Mouse (Mus musculus): ENCODE measurements at regions not wholly inside any gene's neighbourhood (a gene's known extent, or its start where the extent isn't known, plus 50 kb on each side); places are given as distances from the start of the nearest gene placed in this dataset.

DNA sequence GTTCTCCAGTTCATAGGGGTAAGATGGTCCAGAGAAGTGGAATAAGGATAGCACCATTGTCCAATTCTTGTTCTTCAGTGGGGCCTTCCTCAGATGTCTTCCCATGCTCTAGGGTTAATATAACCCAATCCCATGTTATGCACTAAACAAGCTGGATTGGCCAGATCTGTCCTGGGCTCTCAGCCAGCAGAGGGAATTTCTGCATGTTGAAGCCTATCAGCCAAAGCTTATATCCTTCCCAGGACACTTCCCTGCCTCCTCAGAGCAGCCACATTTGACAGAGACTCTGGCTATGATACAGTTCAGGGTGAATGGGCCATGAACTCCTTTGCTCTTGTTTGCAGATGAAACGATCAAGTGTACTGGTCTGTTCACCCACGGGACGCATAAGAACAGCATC is 133.6 kb downstream of the Otoa start:
- TF ChIP-seq CTCF (conservative IDR thresholded peaks at IDR 0.05; ENCODE audit: insufficient read depth, insufficient read length, low read depth, low read length) = no peak
- no peak for TF ChIP-seq POLR2A (IDR thresholded peaks at IDR 0.05; ENCODE audit: low read depth, low read length)

All from kidney, adult 2 months (tissue).